Mouse (Mus musculus) megakaryocyte, embryonic 14.5 days (primary cell): ENCODE data around the gene Tln2.

Experiments used
- FLI1 ChIP-seq: IDR thresholded peaks from 2 replicates; pipeline ENCODE4 v1.6.1; 2012; ENCODE audit warnings: low read length, inconsistent platforms, mixed read lengths
- GATA1 ChIP-seq: IDR thresholded peaks from 3 replicates; pipeline ENCODE4 v1.6.1; 2012; ENCODE audit warnings: mixed read lengths, low read length, inconsistent platforms, borderline replicate concordance

DNA sequence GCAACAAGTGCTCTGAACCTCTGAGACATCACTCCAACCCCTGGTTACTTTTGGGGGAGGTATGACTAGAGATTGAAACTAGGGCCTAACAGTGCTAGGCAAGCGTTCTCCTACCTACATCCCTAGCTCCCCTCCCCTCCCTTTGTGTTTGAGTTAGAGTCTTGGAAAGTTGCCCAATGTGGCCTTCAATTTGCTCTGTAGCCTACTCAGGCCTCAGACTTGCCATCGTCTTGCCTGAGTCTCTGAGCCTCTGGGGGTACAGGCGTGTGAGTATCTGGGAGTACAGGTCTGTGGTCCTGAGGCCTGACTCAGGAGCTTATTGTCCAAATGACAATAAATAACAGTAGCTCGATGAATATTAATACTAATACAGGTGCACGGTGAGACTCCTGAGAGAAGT lies 317.8 kb downstream of the Tln2 start:
- TF ChIP-seq FLI1, result no peak
- no peak for TF ChIP-seq GATA1
